Mouse (Mus musculus): Measurements from ENCODE around the gene Flt3.

DNA sequence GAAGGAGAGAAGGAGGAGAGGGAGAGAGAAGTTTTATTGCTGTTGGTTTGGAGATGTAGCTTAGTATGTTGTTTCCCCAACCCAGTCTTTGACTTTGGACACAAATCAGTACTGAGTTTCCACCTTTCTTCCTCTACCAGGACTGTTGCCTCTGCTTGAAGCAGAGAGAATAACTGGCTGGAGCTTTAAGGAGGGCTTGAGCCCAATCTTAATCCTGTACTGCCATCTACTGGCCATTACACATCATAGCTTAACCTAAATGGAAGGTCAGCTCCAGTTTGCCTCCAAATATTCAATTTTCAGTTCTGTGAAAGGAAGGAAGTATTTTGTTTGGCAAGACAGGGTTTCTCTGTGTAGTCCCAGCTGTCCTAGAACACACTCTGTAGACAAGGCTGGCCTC, 80.6 kb downstream of the Flt3 start:
- TF ChIP-seq JUND (IDR thresholded peaks at IDR 0.05; ENCODE audit: low read depth, low read length) (0 out of 2 replicates have a peak, but pooled peaks have one; percentile 56), MAX (IDR thresholded peaks at IDR 0.05; ENCODE audit: low read length) (no peak), GATA1 (IDR thresholded peaks at IDR 0.05; ENCODE audit: low read depth, low read length) (no peak)

Measured in MEL (cell line).